ENCODE assay signal across 8 mouse cellular contexts in genomic region chr3:75557292-75557691, GRCm38 (mm10). TPM values are rescaled to one million over a fixed set of nuclear protein-coding genes. Genes with fewer than 3 reads are reported as not detected.
DNase-seq lines count a peak whose midpoint lies in the region; ATAC-seq and TF ChIP-seq lines count a peak whose summit lies in the region.

TSS of gene Serpini1 (plus strand) at chr3:75557547.

- peaks cover 22% of the 10 kb centered on the region for H3K4me1 ChIP-seq in heart, embryonic 13.5 days
- 0 out of 2 replicates have a peak, but pooled peaks cover 3% of the 10 kb centered on the region for H3K4me1 ChIP-seq in kidney, postnatal 0 days (replicated peaks; ENCODE audit: insufficient read depth, low read length)
- H3K4me1 ChIP-seq in liver, adult 2 months (ENCODE audit: control insufficient read depth, insufficient read depth, low read length): peaks cover 4% of the 10 kb centered on the region
- H3K4me1 ChIP-seq in stomach, postnatal 0 days (replicated peaks; ENCODE audit: control insufficient read depth, insufficient read depth): no peaks in the 10 kb centered on the region

- H3K4me2 ChIP-seq in heart, embryonic 13.5 days: peak within 1 kb of the TSS; percentile 86
- H3K4me2 ChIP-seq in kidney, postnatal 0 days (ENCODE audit: low read length): peak within 1 kb of the TSS; percentile 68
- H3K4me2 ChIP-seq in stomach, postnatal 0 days (replicated peaks; ENCODE audit: low read depth): peak within 1 kb of the TSS; percentile 76

- peak within 1 kb of the TSS; percentile 84 for H3K27ac ChIP-seq in heart, embryonic 13.5 days (replicated peaks)
- H3K27ac ChIP-seq in kidney, postnatal 0 days: peak within 1 kb of the TSS; percentile 92
- peak within 1 kb of the TSS; percentile 77 for H3K27ac ChIP-seq in liver, adult 2 months (replicated peaks; ENCODE audit: insufficient read depth, low read depth, low read length)
- peak within 1 kb of the TSS; percentile 91 for H3K27ac ChIP-seq in stomach, postnatal 0 days (replicated peaks)

- ATAC-seq in erythroid progenitor cell, adult 5-6 weeks (replicated peaks; ENCODE audit: low FRiP score, poor library complexity, severe bottlenecking): peak; percentile 86
- ATAC-seq in heart, embryonic 13.5 days (ENCODE audit: extremely low read depth, insufficient number of reproducible peaks, low FRiP score, low TSS enrichment): peak; percentile 84
- ATAC-seq in kidney, postnatal 0 days (replicated peaks; ENCODE audit: low FRiP score, low read depth): peak; percentile 94
- peak; percentile 81 for ATAC-seq in monocyte, adult 5-6 weeks (replicated peaks; ENCODE audit: insufficient number of reproducible peaks, low FRiP score, low TSS enrichment, poor library complexity, severe bottlenecking)
- peak; percentile 93 for ATAC-seq in stomach, postnatal 0 days (ENCODE audit: low FRiP score, low TSS enrichment)

- under 1% methylated on average over 19 of the region's 19 CpGs for WGBS in heart, embryonic 13.5 days
- WGBS in kidney, postnatal 0 days: under 1% methylated on average over 19 of the region's 19 CpGs
- under 1% methylated on average over 19 of the region's 19 CpGs for WGBS in liver, adult 2 months
- 1% methylated on average over 19 of the region's 19 CpGs for WGBS in stomach, postnatal 0 days

- no peaks in the 10 kb centered on the region for H3K9me3 ChIP-seq in heart, embryonic 13.5 days
- no peaks in the 10 kb centered on the region for H3K9me3 ChIP-seq in kidney, postnatal 0 days (replicated peaks; ENCODE audit: low read length)
- H3K9me3 ChIP-seq in stomach, postnatal 0 days (ENCODE audit: control insufficient read depth, low read length): no peaks in the 10 kb centered on the region

- H3K27me3 ChIP-seq in heart, embryonic 13.5 days (replicated peaks): no peaks in the 10 kb centered on the region
- H3K27me3 ChIP-seq in kidney, postnatal 0 days (ENCODE audit: insufficient read depth, low read length): no peaks in the 10 kb centered on the region
- H3K27me3 ChIP-seq in liver, adult 2 months (ENCODE audit: control insufficient read depth, insufficient read depth, low read length): no peaks in the 10 kb centered on the region
- no peaks in the 10 kb centered on the region for H3K27me3 ChIP-seq in stomach, postnatal 0 days (ENCODE audit: control insufficient read depth, insufficient read depth, low read length)

- H3K9ac ChIP-seq in heart, embryonic 13.5 days: peak within 1 kb of the TSS; percentile 97
- H3K9ac ChIP-seq in kidney, postnatal 0 days (ENCODE audit: low read depth, low read length): peak within 1 kb of the TSS; percentile 87
- peak within 1 kb of the TSS; percentile 91 for H3K9ac ChIP-seq in liver, adult 2 months (ENCODE audit: low read depth, low read length)
- peak within 1 kb of the TSS; percentile 95 for H3K9ac ChIP-seq in stomach, postnatal 0 days (ENCODE audit: low read length)

- peaks cover 12% of the 10 kb centered on the region for H3K79me2 ChIP-seq in liver, adult 2 months (ENCODE audit: control insufficient read depth, insufficient read depth, low read length)

- peak within 1 kb of the TSS; percentile 99 for H3K4me3 ChIP-seq in heart, embryonic 13.5 days
- peak within 1 kb of the TSS; percentile 76 for H3K4me3 ChIP-seq in kidney, postnatal 0 days (replicated peaks; ENCODE audit: low read depth, low read length)
- peak within 1 kb of the TSS; percentile 89 for H3K4me3 ChIP-seq in liver, adult 2 months (ENCODE audit: insufficient read depth, low read depth, low read length)
- H3K4me3 ChIP-seq in stomach, postnatal 0 days (ENCODE audit: low read depth, low read length): peak within 1 kb of the TSS; percentile 94

- TF ChIP-seq POLR2A in brain, embryonic 14.5 days (IDR thresholded peaks at IDR 0.05; ENCODE audit: borderline replicate concordance, extremely low read depth, insufficient read depth, insufficient read length, poor library complexity, severe bottlenecking): peak; percentile 74; the same call in 1 of the 2 replicates
- peak; percentile 36; the same call in 1 of the 2 replicates for TF ChIP-seq POLR2A in liver, adult 2 months (IDR thresholded peaks at IDR 0.05; ENCODE audit: extremely low read depth, insufficient read depth, low read length)

- no peak for TF ChIP-seq CTCF in brain, embryonic 14.5 days (IDR thresholded peaks at IDR 0.05; ENCODE audit: borderline replicate concordance, extremely low read depth, insufficient read depth, insufficient read length)
- TF ChIP-seq CTCF in kidney, postnatal 0 days (IDR thresholded peaks at IDR 0.05; ENCODE audit: low read depth): no peak; the same call in 1 of the 2 replicates
- TF ChIP-seq CTCF in liver, adult 2 months (IDR thresholded peaks at IDR 0.05; ENCODE audit: low read depth, low read length): no peak
- no peak for TF ChIP-seq CTCF in stomach, postnatal 0 days (IDR thresholded peaks at IDR 0.05; ENCODE audit: low read depth)

- peak; percentile 95 for DNase-seq in CD4-positive, CD25-positive, alpha-beta regulatory T cell, adult 2 months (ENCODE audit: low read depth, low spot score)
- peak; percentile 98 for DNase-seq in brain, embryonic 14.5 days (ENCODE audit: low read depth)
- peak; percentile 96 for DNase-seq in kidney, postnatal 0 days (ENCODE audit: low spot score)
- peak; percentile 88 for DNase-seq in liver, adult 2 months (ENCODE audit: extremely low read depth, low read depth, low spot score)
- DNase-seq in stomach, postnatal 0 days (ENCODE audit: low spot score): peak; percentile 88

- TF ChIP-seq EP300 in stomach, postnatal 0 days (optimal IDR thresholded peaks at IDR 0.05): no peak

- H3K36me3 ChIP-seq in heart, embryonic 13.5 days: no peaks in the 10 kb centered on the region
- H3K36me3 ChIP-seq in kidney, postnatal 0 days (ENCODE audit: insufficient read depth, low read length): no peaks in the 10 kb centered on the region
- no peaks in the 10 kb centered on the region for H3K36me3 ChIP-seq in liver, adult 2 months (ENCODE audit: control insufficient read depth, insufficient read depth, low read length)
- H3K36me3 ChIP-seq in stomach, postnatal 0 days (ENCODE audit: control insufficient read depth, insufficient read depth, low read length): no peaks in the 10 kb centered on the region

RNA-seq across cellular contexts. Expression of gene Serpini1, which starts in this region (rescaled TPM):
- 43.9 and 56.3 TPM in 2 replicates for polyA plus RNA-seq in brain, embryonic 14.5 days (2012; rRNA removed)
- total RNA-seq in erythroid progenitor cell, adult 5-6 weeks (2015; ENCODE audit: low replicate concordance): 2.1 TPM in 1 of 2 replicates, not detected in the other
- total RNA-seq in erythroid progenitor cell, adult 5-6 weeks (2017; ENCODE audit: low replicate concordance): 1.4 and 1.8 TPM in 2 replicates
- 1.4 and 2.1 TPM in 2 replicates for polyA plus RNA-seq in heart, embryonic 13.5 days (2015; fragmentation: Nextera tagmentation; extraction: Ambion mirVana)
- polyA plus RNA-seq in kidney, postnatal 0 days (2015; fragmentation: Nextera tagmentation; extraction: Ambion mirVana): 8.1 and 9.0 TPM in 2 replicates
- 0.28 and 0.74 TPM in 2 replicates for total RNA-seq in liver, adult 2 months (2014; rRNA removed)
- polyA plus RNA-seq in liver, adult 2 months (2012; rRNA removed): 0.05 and 0.12 TPM in 2 replicates
- total RNA-seq in monocyte, adult 5-6 weeks (2017): 2.4 to 5.8 TPM (median 5.3 TPM) in 3 replicates
- 3.9 and 4.6 TPM in 2 replicates for polyA plus RNA-seq in stomach, postnatal 0 days (2015; fragmentation: Nextera tagmentation; extraction: Ambion mirVana)

Comparison
In these comparisons a context has a peak if more than half of its experiments do, and no peak if none do; other contexts are left out.
1. Peak in every context shown above with its lines: DNase-seq, ATAC-seq, H3K4me3 ChIP-seq and H3K27ac ChIP-seq.
2. Peak in DNase-seq, H3K4me3 ChIP-seq, H3K27ac ChIP-seq and H3K9ac ChIP-seq in liver, adult 2 months; RNA of the gene not detected or under 1 TPM.